Mouse (Mus musculus) regulatory T cell (primary cell): ENCODE results near the gene Hscb.

ENCODE experiments used
- in situ Hi-C: fragments of 300-600 bp; cut with MboI, MseI; formaldehyde crosslinking; loops from one replicate; pipeline ENCODE4 v1.15.1; 2025; ENCODE audit warnings: high pct_unique_total_duplicates

The Hscb gene

DNA sequence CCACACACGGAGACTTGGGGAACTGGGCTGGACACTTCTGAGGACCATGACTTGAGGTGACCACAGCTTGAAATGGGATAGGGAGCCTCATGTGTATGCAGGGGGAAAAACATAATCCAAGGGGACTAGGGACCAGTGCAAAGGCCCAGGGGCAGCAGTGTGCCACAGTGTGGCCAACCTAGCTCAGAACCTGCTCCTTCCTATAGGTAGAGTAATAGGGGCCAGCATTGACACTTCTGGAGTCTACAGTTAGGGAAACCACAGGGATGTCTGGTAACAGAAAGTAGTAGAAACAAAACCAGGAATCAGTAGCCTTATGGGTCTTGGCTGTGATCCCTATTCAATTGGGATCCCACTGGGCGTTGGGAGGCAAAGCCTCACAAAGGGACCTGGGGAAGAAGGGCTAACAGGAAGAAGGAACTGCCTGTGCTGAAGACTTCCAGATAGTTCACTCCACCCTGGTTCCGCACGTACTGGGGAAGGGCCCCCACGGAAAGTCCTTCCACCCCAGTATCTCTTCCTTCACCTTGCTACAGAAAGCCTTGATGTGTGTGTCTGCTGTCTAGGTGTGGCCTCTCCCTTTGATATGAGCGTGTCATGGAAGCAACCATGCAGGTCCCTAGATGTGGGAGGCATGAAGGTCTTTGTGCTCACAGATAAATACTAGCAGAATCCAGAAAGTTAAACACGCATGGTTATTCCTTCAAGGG lies 57.9 kb downstream of the Hscb start:
- in situ Hi-C loops: loop anchor here (10.0 kb wide), 1 partner anchor 483 kb away; no protein-coding TSS in a partner anchor

DNA sequence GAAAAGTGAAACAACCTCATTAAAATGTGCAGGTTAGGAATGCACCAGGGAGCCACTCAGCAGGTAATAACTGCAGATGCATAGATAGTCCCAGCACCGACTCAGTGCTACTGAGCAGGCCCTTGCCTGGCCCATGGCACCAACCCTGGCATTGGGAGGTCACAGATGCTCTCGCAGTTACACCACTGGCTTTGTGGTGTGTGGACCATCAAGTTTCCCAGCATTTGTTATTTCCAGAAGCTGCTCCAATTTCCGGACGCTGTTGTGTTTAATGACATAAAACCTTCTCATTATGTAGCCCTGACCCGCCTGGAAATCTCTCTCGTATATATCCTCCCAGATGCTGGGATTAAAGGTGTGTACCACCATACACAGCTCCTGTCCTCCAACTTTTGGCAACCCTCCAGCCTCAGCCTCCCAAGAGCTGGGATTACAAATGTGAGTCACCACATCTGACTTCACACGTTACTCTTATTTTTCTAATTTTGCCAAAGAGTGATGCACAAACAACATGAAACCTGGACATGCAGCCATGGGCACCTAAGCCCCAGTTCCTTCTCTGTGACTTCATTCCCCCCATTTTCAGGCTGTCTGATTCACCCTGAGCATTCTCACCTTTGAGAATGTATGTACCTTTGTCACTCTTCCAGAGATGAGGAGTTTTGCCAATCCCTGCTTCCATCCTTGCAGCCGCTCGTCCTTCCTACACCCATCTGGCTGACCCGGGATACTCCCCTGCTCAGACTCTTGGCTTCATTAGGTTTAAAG lies 58.6 kb downstream of the Hscb start:
- in situ Hi-C loops: loop anchor here (10.0 kb wide), 1 partner anchor 484 kb away; no protein-coding TSS in a partner anchor

DNA sequence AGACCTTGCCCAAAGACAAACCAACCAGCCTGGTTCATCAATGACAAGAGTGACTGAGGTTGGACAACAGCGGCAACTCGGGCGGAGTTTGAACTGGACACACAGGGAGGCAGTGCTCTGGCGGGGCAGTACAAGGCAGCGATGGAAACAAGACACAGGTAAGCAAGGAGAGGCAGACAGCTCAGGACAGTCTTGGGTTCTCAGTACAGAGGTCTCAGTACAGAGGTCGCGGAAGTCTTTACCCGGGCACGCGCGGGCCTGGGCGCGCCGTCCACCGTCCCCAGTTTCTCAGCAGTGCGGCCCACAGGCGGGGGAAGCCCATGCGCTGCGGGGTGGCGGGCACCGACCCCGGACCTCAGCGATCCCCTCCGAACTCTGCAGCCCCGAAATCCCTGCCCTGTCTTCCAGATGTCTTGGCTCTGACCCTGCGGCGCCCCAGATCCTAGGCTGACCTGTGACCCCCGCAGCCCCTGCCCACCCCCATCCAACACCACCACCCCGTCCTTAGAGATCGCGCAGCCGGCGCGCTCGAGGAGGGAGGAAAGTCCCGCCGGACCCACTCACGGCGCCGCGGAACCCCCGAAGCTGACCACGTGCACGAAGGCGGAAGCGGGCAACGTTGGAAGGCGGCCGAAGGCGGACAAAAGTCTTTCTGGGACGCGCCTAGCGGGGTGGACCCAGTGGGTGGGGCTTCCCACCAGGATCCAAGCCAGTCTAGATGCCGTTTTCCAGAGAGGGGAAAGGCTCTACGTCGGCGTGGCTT lies 59.4 kb downstream of the Hscb start, which contains the start of gene Pus1:
Gene Pus1 (minus strand): TSS at position 662 of the 763 bp plus-strand sequence.
- in situ Hi-C loops: loop anchor here (5.0 to 10.0 kb wide), 2 partner anchors 62 to 485 kb away; no protein-coding TSS in a partner anchor

DNA sequence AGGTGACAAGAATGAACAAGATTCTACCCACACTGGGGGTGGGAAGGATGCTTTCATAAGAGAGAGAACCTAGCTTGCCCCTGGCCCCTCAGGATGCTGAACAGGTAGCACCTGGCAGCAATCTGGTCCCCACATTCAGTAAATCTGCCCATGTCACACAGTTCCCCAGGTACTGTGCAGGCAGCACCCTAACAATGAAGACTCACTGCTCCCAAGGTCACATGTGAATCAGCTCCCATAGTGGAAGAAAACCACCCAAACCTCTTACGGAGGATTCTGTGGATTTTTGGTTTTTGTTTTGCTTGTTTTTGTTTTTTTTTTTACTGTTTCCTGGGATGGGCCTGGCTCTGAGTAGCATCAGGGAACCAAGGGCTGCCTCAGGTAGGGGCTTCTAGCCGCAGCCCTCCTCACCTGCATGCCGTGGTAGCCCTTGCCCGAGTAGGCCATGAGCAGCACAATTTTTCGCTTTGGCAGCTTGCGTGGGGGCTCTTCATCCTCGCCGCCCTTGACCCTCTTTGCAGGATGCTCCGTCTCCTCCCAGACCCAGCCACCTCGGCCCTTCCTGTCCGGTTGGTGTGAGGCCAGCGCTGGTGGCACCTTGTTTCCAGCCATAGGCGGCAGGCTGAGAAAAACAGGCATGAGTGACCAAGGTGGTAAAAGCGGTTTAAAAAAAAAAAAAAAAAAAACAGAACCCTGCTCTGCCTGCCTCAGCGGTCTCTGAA lies 60.1 kb downstream of the Hscb start:
- in situ Hi-C loops: loop anchor here (5.0 kb wide), 1 partner anchor 63 kb away; no protein-coding TSS in a partner anchor
